Mouse (Mus musculus): Measurements from ENCODE around the gene Tnfrsf4.

The Tnfrsf4 gene

GRCm38 (mm10) chr4:156026013-156026412, 12.4 kb downstream of the Tnfrsf4 start, which contains the start of gene Tnfrsf18:
Gene Tnfrsf18 (plus strand): TSS chr4:156026164.
- DNase-seq (ENCODE audit: extremely low read depth, insufficient read length, low spot score) = peak; percentile 18

- no peak for DNase-seq (ENCODE audit: extremely low read depth, insufficient read length, low spot score)
Measured at GRCm38 (mm10) chr4:156028580-156028979, 14.9 kb downstream of the Tnfrsf4 start.

- no peak for DNase-seq (ENCODE audit: extremely low read depth, insufficient read length, low spot score)
Measured at GRCm38 (mm10) chr4:156030651-156031118, 17.0 kb downstream of the Tnfrsf4 start.

- no peak for DNase-seq (ENCODE audit: extremely low read depth, insufficient read length, low spot score)
Measured at GRCm38 (mm10) chr4:156031255-156031592, 17.6 kb downstream of the Tnfrsf4 start.

- peak; percentile 59 for DNase-seq (ENCODE audit: extremely low read depth, insufficient read length, low spot score)
Measured at GRCm38 (mm10) chr4:156031593-156032391, 18.1 kb downstream of the Tnfrsf4 start.

GRCm38 (mm10) chr4:156032856-156033255, 19.2 kb downstream of the Tnfrsf4 start:
- DNase-seq (ENCODE audit: extremely low read depth, insufficient read length, low spot score) = no peak

GRCm38 (mm10) chr4:156033476-156034119, 20.0 kb downstream of the Tnfrsf4 start:
- DNase-seq (ENCODE audit: extremely low read depth, insufficient read length, low spot score) = peak; percentile 30

GRCm38 (mm10) chr4:156034301-156034700, 20.7 kb downstream of the Tnfrsf4 start:
- DNase-seq (ENCODE audit: extremely low read depth, insufficient read length, low spot score) = no peak

- DNase-seq (ENCODE audit: extremely low read depth, insufficient read length, low spot score) = no peak
Measured at GRCm38 (mm10) chr4:156034901-156035300, 21.3 kb downstream of the Tnfrsf4 start.

- no peak for DNase-seq (ENCODE audit: extremely low read depth, insufficient read length, low spot score)
Measured at GRCm38 (mm10) chr4:156044754-156045153, 31.1 kb downstream of the Tnfrsf4 start.

- DNase-seq (ENCODE audit: extremely low read depth, insufficient read length, low spot score) = no peak
Measured at GRCm38 (mm10) chr4:156049779-156050178, 36.1 kb downstream of the Tnfrsf4 start.

- no peak for DNase-seq (ENCODE audit: extremely low read depth, insufficient read length, low spot score)
Measured at GRCm38 (mm10) chr4:156050391-156050980, 36.8 kb downstream of the Tnfrsf4 start.

- DNase-seq (ENCODE audit: extremely low read depth, insufficient read length, low spot score) = no peak
Measured at GRCm38 (mm10) chr4:156053113-156053512, 39.5 kb downstream of the Tnfrsf4 start.

- no peak for DNase-seq (ENCODE audit: extremely low read depth, insufficient read length, low spot score)
Measured at GRCm38 (mm10) chr4:156054130-156054529, 40.5 kb downstream of the Tnfrsf4 start.

- DNase-seq (ENCODE audit: extremely low read depth, insufficient read length, low spot score) = no peak
Measured at GRCm38 (mm10) chr4:156054606-156055005, 41.0 kb downstream of the Tnfrsf4 start.

GRCm38 (mm10) chr4:156055173-156055572, 41.5 kb downstream of the Tnfrsf4 start:
- DNase-seq (ENCODE audit: extremely low read depth, insufficient read length, low spot score) = no peak

- DNase-seq (ENCODE audit: extremely low read depth, insufficient read length, low spot score) = no peak
Measured at GRCm38 (mm10) chr4:156057702-156058101, 44.1 kb downstream of the Tnfrsf4 start.

- DNase-seq (ENCODE audit: extremely low read depth, insufficient read length, low spot score) = no peak
Measured at GRCm38 (mm10) chr4:156058826-156059225, 45.2 kb downstream of the Tnfrsf4 start.

GRCm38 (mm10) chr4:156059261-156059660, 45.6 kb downstream of the Tnfrsf4 start, which contains the start of gene Ttll10:
Gene Ttll10 (minus strand): TSS chr4:156059414.
- no peak for DNase-seq (ENCODE audit: extremely low read depth, insufficient read length, low spot score)

- no peak for DNase-seq (ENCODE audit: extremely low read depth, insufficient read length, low spot score)
Measured at GRCm38 (mm10) chr4:156059713-156060112, 46.1 kb downstream of the Tnfrsf4 start.

GRCm38 (mm10) chr4:156063861-156064509, 50.3 kb downstream of the Tnfrsf4 start:
- no peak for DNase-seq (ENCODE audit: extremely low read depth, insufficient read length, low spot score)
